Mouse (Mus musculus) liver, postnatal 0 days (tissue): ENCODE measurements around the gene Nbl1. TPM values are rescaled to one million over a fixed set of nuclear protein-coding genes. Genes with fewer than 3 reads are reported as not detected.

Source experiments
- ATAC-seq: fragments of 200-750 bp; cut with Nextera tagmentation; 2 replicates; pipeline ENCODE4 v1.8.0; 2017; ENCODE audit warnings: mild to moderate bottlenecking, moderate library complexity
- DNase-seq: peaks from one replicate; pipeline ENCODE4 v3.0.0-alpha.2; 2016
- H3K27ac ChIP-seq: fragments of 300-500 bp; sonication (generic); 2 replicates; pipeline ENCODE4 v1.5.1; 2014; ENCODE audit warnings: antibody characterized with exemption, moderate library complexity, mild to moderate bottlenecking, low read depth
- H3K27me3 ChIP-seq: fragments of 300-500 bp; sonication (generic); 2 replicates; pipeline ENCODE4 v1.6.1; 2014; ENCODE audit warnings: low read length, control low read depth, mixed read lengths; ENCODE audit not compliant: insufficient read depth
- H3K36me3 ChIP-seq: fragments of 300-500 bp; sonication (generic); replicated peaks from 2 replicates; pipeline ENCODE4 v1.6.1; 2014; ENCODE audit warnings: mild to moderate bottlenecking, control low read depth, low read length, moderate library complexity, mixed read lengths; ENCODE audit not compliant: insufficient read depth
- H3K4me1 ChIP-seq: fragments of 300-500 bp; sonication (generic); 2 replicates; pipeline ENCODE4 v1.6.1; 2014; ENCODE audit warnings: antibody characterized with exemption, mild to moderate bottlenecking, control low read depth; ENCODE audit not compliant: insufficient read depth
- H3K4me2 ChIP-seq: fragments of 300-500 bp; sonication (generic); 2 replicates; pipeline ENCODE4 v1.6.1; 2014; ENCODE audit warnings: low read depth, mild to moderate bottlenecking, low read length, moderate library complexity, mixed read lengths
- H3K4me3 ChIP-seq: fragments of 300-500 bp; sonication (generic); 2 replicates; pipeline ENCODE4 v1.5.1; 2014; ENCODE audit warnings: low read depth, low read length
- H3K9ac ChIP-seq: fragments of 300-500 bp; sonication (generic); replicated peaks from 2 replicates; pipeline ENCODE4 v1.6.1; 2014; ENCODE audit warnings: mild to moderate bottlenecking, moderate library complexity
- H3K9me3 ChIP-seq: fragments of 300-500 bp; sonication (generic); 2 replicates; pipeline ENCODE4 v1.6.1; 2016; ENCODE audit warnings: mild to moderate bottlenecking, control low read depth, low read length, mixed read lengths
- CTCF ChIP-seq: sonication (generic); IDR thresholded peaks from 2 replicates; pipeline ENCODE4 v1.5.1; 2016; ENCODE audit warnings: antibody characterized with exemption, low read depth
- EP300 ChIP-seq: IDR thresholded peaks from 2 replicates; pipeline ENCODE4 v1.6.1; 2016; ENCODE audit warnings: antibody characterized with exemption, low read depth, mild to moderate bottlenecking
- WGBS: fragments of 180-500 bp; shearing (Covaris S2); extraction: QIAGEN DNeasy Blood & Tissue Kit; methylation state at CpG from one replicate; pipeline ENCODE4 v1.1.7; 2014; ENCODE audit not compliant: insufficient replicate concordance; 5-methylcytosine and 5-hydroxymethylcytosine counted together
- polyA plus RNA-seq: library from polyadenylated mRNA; unstranded; fragments of >200 nt; fragmentation: Nextera tagmentation; extraction: Ambion mirVana; gene quantifications from 2 replicates; pipeline ENCODE4 v1.2.1, GENCODE M21; 2015

Gene Nbl1
- polyA plus RNA-seq: 3.0 and 3.1 TPM in 2 replicates

- peak; percentile 38; the same call in 1 of the 2 replicates for ATAC-seq
- H3K4me2 ChIP-seq: peak within 1 kb of the TSS; percentile 74
- H3K9me3 ChIP-seq: peaks cover 5% of the 10 kb centered on the region
- H3K27ac ChIP-seq: no peak within 1 kb of the TSS
- no peak for TF ChIP-seq EP300
- TF ChIP-seq CTCF: no peak
- peaks cover 10% of the 10 kb centered on the region for H3K4me1 ChIP-seq
- no peaks in the 10 kb centered on the region for H3K36me3 ChIP-seq
- peaks cover 44% of the 10 kb centered on the region for H3K27me3 ChIP-seq
- WGBS: 4% methylated on average over 48 of the region's 105 CpGs
- no peak for DNase-seq
- H3K9ac ChIP-seq: peak within 1 kb of the TSS; percentile 34
- H3K4me3 ChIP-seq: peak within 1 kb of the TSS; percentile 46
These were observed at the start of gene Nbl1 for GRCm38 (mm10) chr4:139092356-139093195. TSS of gene Nbl1 (minus strand) at chr4:139092993.

GRCm38 (mm10) chr4:139141785-139142184 is 49.0 kb upstream of the Nbl1 start:
- Histone ChIP-seq H3K4me3 (no peak overlapping the region), H3K36me3 (no peaks in the 10 kb centered on the region), H3K4me1 (peaks cover 2% of the 10 kb centered on the region; the same call in 1 of the 2 replicates), H3K4me2 (no peak overlapping the region), H3K9me3 (no peaks in the 10 kb centered on the region), H3K27me3 (no peaks in the 10 kb centered on the region), H3K9ac (no peak overlapping the region), H3K27ac (no peak overlapping the region)
- no peak for DNase-seq
- WGBS: 71% methylated on average over 6 of the region's 6 CpGs
- no peak for ATAC-seq
- no peak for TF ChIP-seq CTCF
- TF ChIP-seq EP300: no peak

DNA sequence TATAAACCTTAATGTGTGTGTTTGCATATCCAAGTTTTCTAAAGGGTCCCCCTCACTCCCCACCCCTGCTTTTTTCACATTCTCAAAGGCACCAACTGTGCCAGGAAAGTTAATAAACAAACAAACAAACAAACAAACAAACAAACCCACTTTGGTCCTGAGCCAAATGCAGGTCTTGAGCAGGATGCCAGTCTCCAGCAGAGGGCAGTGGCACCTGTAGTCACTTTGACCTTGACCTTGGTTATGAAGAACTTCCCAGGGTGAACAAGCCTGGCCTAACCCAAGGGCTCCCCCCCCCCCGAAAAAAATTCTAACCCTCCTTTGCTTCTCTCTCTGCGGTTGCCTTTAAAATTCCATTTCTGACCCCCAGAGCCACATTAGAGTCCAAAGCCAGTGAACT is 47.5 kb upstream of the Nbl1 start:
- TF ChIP-seq EP300 (no peak), CTCF (peak; percentile 54)
- H3K9ac ChIP-seq: no peak overlapping the region
- no peaks in the 10 kb centered on the region for H3K36me3 ChIP-seq
- ATAC-seq (no peak), DNase-seq (no peak)
- H3K27me3 ChIP-seq: no peaks in the 10 kb centered on the region
- 68% methylated on average over 2 of the region's 2 CpGs for WGBS
- H3K4me1 ChIP-seq: peaks cover 2% of the 10 kb centered on the region; the same call in 1 of the 2 replicates
- no peak overlapping the region for H3K27ac ChIP-seq
- H3K4me3 ChIP-seq: no peak overlapping the region
- no peaks in the 10 kb centered on the region for H3K9me3 ChIP-seq
- no peak overlapping the region for H3K4me2 ChIP-seq

DNA sequence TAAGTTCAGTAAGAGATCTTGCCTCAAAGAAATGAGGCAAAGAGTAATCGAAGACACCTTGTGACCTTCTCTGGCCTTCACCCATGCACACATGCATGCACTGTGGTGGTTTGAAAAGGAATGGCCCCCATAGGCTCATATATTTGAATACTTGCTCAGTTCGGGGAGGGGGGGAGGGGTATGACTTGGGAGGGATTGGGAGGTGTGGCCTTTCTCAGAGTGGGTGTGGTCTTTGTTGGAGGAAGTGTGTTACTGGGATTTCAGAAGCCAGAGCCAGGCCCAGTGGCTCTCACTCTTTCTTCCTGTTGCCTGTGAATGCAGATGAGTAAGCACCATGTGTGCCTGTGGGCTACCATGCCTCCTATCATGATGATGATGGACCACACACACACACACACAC is 43.2 kb upstream of the Nbl1 start:
- no peaks in the 10 kb centered on the region for H3K9me3 ChIP-seq
- H3K36me3 ChIP-seq: no peaks in the 10 kb centered on the region
- no peak overlapping the region for H3K4me2 ChIP-seq
- H3K9ac ChIP-seq: no peak overlapping the region
- H3K4me1 ChIP-seq: 0 out of 2 replicates have a peak, but pooled peaks cover 2% of the 10 kb centered on the region
- no peaks in the 10 kb centered on the region for H3K27me3 ChIP-seq
- no peak for TF ChIP-seq EP300
- no peak for TF ChIP-seq CTCF
- H3K4me3 ChIP-seq: no peak overlapping the region
- no peak overlapping the region for H3K27ac ChIP-seq
- 62% methylated on average over 2 of the region's 2 CpGs for whole genome bisulfite sequencing
- DNase-seq: no peak
- ATAC-seq: no peak

DNA sequence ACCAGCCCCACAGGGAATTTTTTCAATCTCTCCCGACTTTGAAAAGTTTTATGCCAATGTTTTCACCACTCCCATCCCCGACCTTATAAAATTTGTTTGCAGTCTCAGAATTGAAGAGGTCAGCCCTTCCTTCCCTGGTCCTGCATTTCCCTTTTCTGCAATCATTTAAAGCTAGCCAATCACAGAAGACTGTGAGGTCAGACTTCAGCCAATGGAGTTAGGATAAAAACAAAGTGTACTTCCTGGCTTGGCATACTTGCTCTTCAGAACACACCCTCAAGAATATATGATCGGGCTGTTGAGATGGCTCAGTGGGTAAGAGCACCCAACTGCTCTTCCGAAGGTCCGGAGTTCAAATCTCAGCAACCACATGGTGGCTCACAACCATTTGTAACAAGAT is 40.3 kb upstream of the Nbl1 start:
- Histone ChIP-seq H3K4me2 (no peak overlapping the region), H3K4me1 (peaks cover 15% of the 10 kb centered on the region), H3K27ac (no peak overlapping the region), H3K9me3 (no peaks in the 10 kb centered on the region), H3K36me3 (no peaks in the 10 kb centered on the region), H3K9ac (no peak overlapping the region), H3K27me3 (no peaks in the 10 kb centered on the region), H3K4me3 (no peak overlapping the region)
- TF ChIP-seq EP300 (no peak), CTCF (no peak)
- 70% methylated on average over 5 of the region's 5 CpGs for WGBS
- ATAC-seq: no peak
- DNase-seq: no peak

GRCm38 (mm10) chr4:139131858-139132672 is 39.3 kb upstream of the Nbl1 start:
- Histone ChIP-seq H3K9me3 (no peaks in the 10 kb centered on the region), H3K36me3 (no peaks in the 10 kb centered on the region), H3K27ac (no peak overlapping the region), H3K9ac (no peak overlapping the region), H3K4me1 (peaks cover 16% of the 10 kb centered on the region), H3K4me3 (no peak overlapping the region), H3K4me2 (no peak overlapping the region), H3K27me3 (no peaks in the 10 kb centered on the region)
- DNase-seq (no peak), ATAC-seq (no peak)
- WGBS: 64% methylated on average over 14 of the region's 14 CpGs
- TF ChIP-seq CTCF: no peak
- TF ChIP-seq EP300: no peak
